Mouse (Mus musculus) activated CD4-positive, CD25-positive, alpha-beta regulatory T cell, adult 4 months (primary cell): ENCODE data around the gene Adam10. TPM values are rescaled to one million over a fixed set of nuclear protein-coding genes. Genes with fewer than 3 reads are reported as not detected.
A peak's percentile ranks its signal among the peaks of the same experiment; 100 is the strongest.

Experiments used
- ATAC-seq: one replicate; pipeline ENCODE4 v1.8.0; 2017
- polyA plus RNA-seq, 2 experiments: library from polyadenylated mRNA; unstranded; fragments of 100-300 nt; shearing (Covaris generic); gene quantifications; one replicate each; pipeline ENCODE4 v1.2.1; 2017

Gene Adam10
- 10 to 100 TPM; 72.7 to 77.6 TPM for polyA plus RNA-seq

- ATAC-seq = peak; percentile 95
These were observed at the start of gene Adam10 for GRCm38 (mm10) chr9:70678682-70679131. Gene Adam10, plus strand, starts transcription at chr9:70678997.

GRCm38 (mm10) chr9:70629711-70630110 is 49.1 kb upstream of the Adam10 start:
- no peak for ATAC-seq

- no peak for ATAC-seq
These were observed 47.1 kb upstream of the Adam10 start for GRCm38 (mm10) chr9:70631665-70632064.

- ATAC-seq = no peak
These were observed 42.0 kb upstream of the Adam10 start for GRCm38 (mm10) chr9:70636748-70637147.

GRCm38 (mm10) chr9:70650260-70650659 is 28.5 kb upstream of the Adam10 start:
- no peak for ATAC-seq

- no peak for ATAC-seq
These were observed 27.8 kb upstream of the Adam10 start for GRCm38 (mm10) chr9:70650994-70651393.

GRCm38 (mm10) chr9:70652221-70652620 is 26.6 kb upstream of the Adam10 start:
- no peak for ATAC-seq

GRCm38 (mm10) chr9:70653875-70654274 is 24.9 kb upstream of the Adam10 start:
- ATAC-seq = no peak

GRCm38 (mm10) chr9:70654496-70654895 is 24.3 kb upstream of the Adam10 start:
- ATAC-seq = no peak

GRCm38 (mm10) chr9:70655764-70656129 is 23.1 kb upstream of the Adam10 start:
- ATAC-seq = no peak

GRCm38 (mm10) chr9:70656130-70657007 is 22.4 kb upstream of the Adam10 start, which contains the start of gene Gm10642:
Gene Gm10642, plus strand, starts transcription at chr9:70656251.
- peak; percentile 46 for ATAC-seq

- ATAC-seq = peak; percentile 90
These were observed 21.5 kb upstream of the Adam10 start, which contains the start of gene Mindy2 for GRCm38 (mm10) chr9:70657013-70657967. Gene Mindy2, minus strand, starts transcription at chr9:70657174.

- no peak for ATAC-seq
These were observed 20.5 kb upstream of the Adam10 start for GRCm38 (mm10) chr9:70658266-70658665.

GRCm38 (mm10) chr9:70664847-70665246 is 13.9 kb upstream of the Adam10 start:
- no peak for ATAC-seq

- ATAC-seq = no peak
These were observed 13.2 kb upstream of the Adam10 start for GRCm38 (mm10) chr9:70665372-70666145.

GRCm38 (mm10) chr9:70666811-70667210 is 12.0 kb upstream of the Adam10 start:
- ATAC-seq = no peak

- ATAC-seq = no peak
These were observed 10.7 kb upstream of the Adam10 start for GRCm38 (mm10) chr9:70668048-70668447.

GRCm38 (mm10) chr9:70669197-70669596 is 9.6 kb upstream of the Adam10 start:
- ATAC-seq = no peak

- no peak for ATAC-seq
These were observed 8.4 kb upstream of the Adam10 start for GRCm38 (mm10) chr9:70670381-70670780.

- ATAC-seq = peak; percentile 86
These were observed 7.5 kb upstream of the Adam10 start for GRCm38 (mm10) chr9:70671278-70671677.

GRCm38 (mm10) chr9:70671772-70672579 is 6.8 kb upstream of the Adam10 start:
- ATAC-seq = peak; percentile 14
